Mouse (Mus musculus) hindbrain, embryonic 16.5 days (tissue): Measurements from ENCODE around the gene Rec8. TPM values are rescaled to one million over a fixed set of nuclear protein-coding genes. Genes with fewer than 3 reads are reported as not detected.

Experiments
- ATAC-seq: fragments of 200-750 bp; cut with Nextera tagmentation; 2 replicates; pipeline ENCODE4 v1.8.0; 2017; ENCODE audit warnings: moderate TSS enrichment, moderate library complexity
- H3K27ac ChIP-seq: fragments of 300-500 bp; sonication (generic); 2 replicates; pipeline ENCODE4 v1.5.1; 2014; ENCODE audit warnings: low read depth, mild to moderate bottlenecking, control low read depth, low read length, moderate library complexity
- H3K27me3 ChIP-seq: fragments of 300-500 bp; sonication (generic); replicated peaks from 2 replicates; pipeline ENCODE4 v1.6.1; 2014; ENCODE audit warnings: low read length; ENCODE audit not compliant: control insufficient read depth, insufficient read depth
- H3K36me3 ChIP-seq: fragments of 300-500 bp; sonication (generic); 2 replicates; pipeline ENCODE4 v1.6.1; 2014; ENCODE audit warnings: mild to moderate bottlenecking, low read length, moderate library complexity, mixed read lengths; ENCODE audit not compliant: control insufficient read depth, insufficient read depth
- H3K4me1 ChIP-seq: fragments of 300-500 bp; sonication (generic); 2 replicates; pipeline ENCODE4 v1.6.1; 2014; ENCODE audit warnings: low read depth, low read length; ENCODE audit not compliant: control insufficient read depth, insufficient read depth
- H3K4me2 ChIP-seq: fragments of 300-500 bp; sonication (generic); 2 replicates; pipeline ENCODE4 v1.6.1; 2014; ENCODE audit warnings: mild to moderate bottlenecking, low read length, control low read depth, moderate library complexity
- H3K4me3 ChIP-seq: fragments of 300-500 bp; sonication (generic); 2 replicates; pipeline ENCODE4 v1.5.1; 2014; ENCODE audit warnings: mild to moderate bottlenecking, low read length, control low read depth, moderate library complexity
- H3K9ac ChIP-seq: fragments of 300-500 bp; sonication (generic); 2 replicates; pipeline ENCODE4 v1.6.1; 2014; ENCODE audit warnings: low read depth, mild to moderate bottlenecking, control low read depth, low read length, moderate library complexity
- H3K9me3 ChIP-seq: fragments of 300-500 bp; sonication (generic); 2 replicates; pipeline ENCODE4 v1.6.1; 2014; ENCODE audit warnings: mild to moderate bottlenecking, low read length, moderate library complexity; ENCODE audit not compliant: control insufficient read depth
- WGBS: fragments of 180-500 bp; shearing (Covaris S2); extraction: QIAGEN DNeasy Blood & Tissue Kit; methylation state at CpG from one replicate; pipeline ENCODE4 v1.1.7; 2014; 5-methylcytosine and 5-hydroxymethylcytosine counted together
- polyA plus RNA-seq: library from polyadenylated mRNA; unstranded; fragments of >200 nt; fragmentation: Nextera tagmentation; extraction: Ambion mirVana; gene quantifications from 2 replicates; pipeline ENCODE4 v1.2.1, GENCODE M21; 2015

Rec8 gene
- polyA plus RNA-seq, 1 experiment from 2014 or later: 20.2 TPM

DNA sequence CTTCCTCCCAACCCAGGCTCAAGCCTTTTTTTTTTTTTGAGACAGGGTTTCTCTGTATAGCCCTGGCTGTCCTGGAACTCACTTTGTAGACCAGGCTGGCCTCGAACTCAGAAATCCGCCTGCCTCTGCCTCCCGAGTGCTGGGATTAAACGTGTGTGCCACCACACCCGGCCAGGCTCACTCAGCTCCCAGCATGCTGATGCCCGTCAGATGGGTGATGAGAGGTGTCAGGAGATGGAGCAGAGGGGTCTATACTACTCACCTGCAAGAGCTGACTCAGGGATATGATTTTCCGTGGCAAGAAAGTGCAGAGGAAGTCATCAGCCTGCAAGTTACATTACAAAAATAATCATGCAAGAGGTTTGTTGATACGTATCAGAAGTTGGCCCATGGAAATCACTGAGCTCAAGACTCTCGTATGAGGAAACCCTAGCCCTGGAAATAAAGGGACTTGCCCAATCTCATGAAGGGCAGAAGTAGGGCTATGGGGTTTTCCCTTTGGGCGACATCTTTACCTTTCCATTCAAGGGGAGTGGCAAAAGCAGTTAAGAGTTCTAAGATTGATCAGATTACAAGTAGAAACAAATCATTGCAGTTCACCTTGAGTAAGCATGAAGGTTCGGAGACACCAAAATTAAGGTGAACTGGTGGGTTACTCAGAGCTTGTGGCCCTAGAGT, 27.9 kb upstream of the Rec8 start:
- Histone ChIP-seq H3K4me2 (peak overlapping the region; percentile 83), H3K9ac (peak overlapping the region; percentile 69; the same call in 1 of the 2 replicates), H3K9me3 (no peaks in the 10 kb centered on the region), H3K4me3 (peak overlapping the region; percentile 56), H3K27ac (peak overlapping the region; percentile 94), H3K27me3 (no peaks in the 10 kb centered on the region), H3K36me3 (peaks cover 5% of the 10 kb centered on the region), H3K4me1 (peaks cover 29% of the 10 kb centered on the region)
- 92% methylated on average over 11 of the region's 11 CpGs for WGBS
- no peak for ATAC-seq

DNA sequence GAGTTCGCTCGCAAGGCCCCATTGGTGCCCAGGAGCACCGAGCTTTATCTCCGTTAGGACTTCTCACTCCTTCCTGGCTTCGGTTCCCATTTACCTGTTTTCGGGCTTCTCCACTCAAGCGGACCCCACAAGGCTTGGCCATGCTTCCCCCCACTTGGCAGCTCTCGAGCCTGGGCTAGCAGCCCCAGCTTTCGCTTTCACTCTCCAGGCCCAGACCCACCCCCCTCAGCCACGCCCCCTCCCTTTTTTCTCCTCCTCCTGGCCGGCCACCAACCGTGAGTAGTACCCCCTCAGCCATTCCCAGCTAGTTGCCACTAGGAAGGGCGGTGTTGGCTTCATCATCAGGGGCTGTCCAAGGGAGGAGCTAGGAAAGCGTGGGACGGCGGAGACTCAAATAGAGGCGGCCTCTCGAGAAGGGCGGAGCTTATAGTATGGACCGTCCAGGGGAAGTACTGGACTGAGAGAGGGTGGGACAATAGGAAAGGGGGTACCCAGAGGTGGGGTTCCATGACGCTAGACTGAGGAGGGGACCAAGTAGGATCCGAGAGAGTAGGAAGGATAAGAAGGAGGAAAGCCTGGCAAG, 27.0 kb upstream of the Rec8 start, which contains the start of gene Psme2:
Gene Psme2, minus strand, starts transcription at position 366 of the 583 bp plus-strand sequence.
- H3K4me1 ChIP-seq: peaks cover 26% of the 10 kb centered on the region
- H3K4me2 ChIP-seq: peak within 1 kb of the TSS; percentile 83
- H3K36me3 ChIP-seq: peaks cover 12% of the 10 kb centered on the region
- 0% methylated on average over 22 of the region's 22 CpGs for WGBS
- peak; percentile 96 for ATAC-seq
- peak within 1 kb of the TSS; percentile 56 for H3K4me3 ChIP-seq
- no peaks in the 10 kb centered on the region for H3K27me3 ChIP-seq
- peak within 1 kb of the TSS; percentile 69 for H3K9ac ChIP-seq
- no peaks in the 10 kb centered on the region for H3K9me3 ChIP-seq
- H3K27ac ChIP-seq: peak within 1 kb of the TSS; percentile 94

DNA sequence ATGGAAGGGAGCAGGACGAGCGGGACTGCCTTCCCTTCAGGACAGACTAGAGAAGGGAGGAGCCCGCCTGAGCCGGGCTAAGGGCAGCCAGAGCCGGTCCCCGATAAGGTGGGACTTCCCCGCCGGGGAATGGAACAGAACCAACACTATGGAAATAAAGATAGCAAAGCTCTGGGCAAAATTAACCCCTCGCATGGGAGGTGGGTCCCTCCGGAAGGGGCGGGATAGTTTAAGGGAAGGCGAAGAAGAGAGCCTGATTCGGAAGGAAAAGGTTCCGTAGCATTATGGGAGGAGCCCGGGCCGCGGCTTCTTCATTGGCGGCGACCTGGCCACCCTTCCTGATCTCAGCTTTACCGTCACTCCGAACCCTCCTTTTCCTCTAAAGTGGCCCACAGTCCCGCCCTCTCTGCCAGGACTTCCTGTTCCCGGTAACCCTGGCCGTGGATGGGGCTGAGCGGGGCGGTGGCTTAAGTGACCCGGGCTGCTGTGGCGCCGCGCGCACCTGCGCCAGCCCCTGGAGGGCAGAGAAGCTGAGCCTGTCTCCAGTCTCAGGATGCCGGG, 26.4 kb upstream of the Rec8 start, which contains the start of gene Rnf31:
Gene Rnf31, plus strand, starts transcription at position 378 of the 561 bp plus-strand sequence.
- H3K4me3 ChIP-seq: peak within 1 kb of the TSS; percentile 56
- peak within 1 kb of the TSS; percentile 69 for H3K9ac ChIP-seq
- 0% methylated on average over 33 of the region's 33 CpGs for WGBS
- H3K27me3 ChIP-seq: no peaks in the 10 kb centered on the region
- peaks cover 26% of the 10 kb centered on the region for H3K4me1 ChIP-seq
- peak; percentile 90 for ATAC-seq
- H3K27ac ChIP-seq: peak within 1 kb of the TSS; percentile 94
- H3K36me3 ChIP-seq: peaks cover 17% of the 10 kb centered on the region
- peak within 1 kb of the TSS; percentile 83 for H3K4me2 ChIP-seq
- H3K9me3 ChIP-seq: no peaks in the 10 kb centered on the region

DNA sequence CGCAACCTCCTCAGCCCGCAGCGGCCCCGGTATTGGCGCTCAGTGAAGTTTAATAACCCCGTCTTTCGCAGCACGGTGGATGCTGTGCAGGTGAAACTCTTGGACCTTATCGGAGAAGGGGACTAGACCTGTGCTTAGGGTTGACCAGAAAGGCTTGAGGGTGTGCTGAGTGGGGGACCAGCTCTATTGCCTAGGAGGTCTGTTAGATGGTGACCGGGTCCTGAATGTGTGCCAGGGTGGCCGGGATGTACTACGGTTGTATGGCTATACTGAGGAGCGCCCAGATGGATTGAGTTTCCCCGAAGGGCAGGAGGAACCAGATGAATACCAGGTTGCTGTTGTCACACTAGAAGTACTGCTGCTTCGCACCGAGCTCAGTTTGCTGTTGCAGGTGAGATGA, 25.6 kb upstream of the Rec8 start:
- H3K27ac ChIP-seq: peak overlapping the region; percentile 94
- 9% methylated on average over 16 of the region's 16 CpGs for WGBS
- no peak for ATAC-seq
- peaks cover 22% of the 10 kb centered on the region for H3K36me3 ChIP-seq
- peak overlapping the region; percentile 83 for H3K4me2 ChIP-seq
- H3K4me3 ChIP-seq: peak overlapping the region; percentile 56
- H3K9ac ChIP-seq: peak overlapping the region; percentile 69
- no peaks in the 10 kb centered on the region for H3K9me3 ChIP-seq
- no peaks in the 10 kb centered on the region for H3K27me3 ChIP-seq
- H3K4me1 ChIP-seq: peaks cover 26% of the 10 kb centered on the region

DNA sequence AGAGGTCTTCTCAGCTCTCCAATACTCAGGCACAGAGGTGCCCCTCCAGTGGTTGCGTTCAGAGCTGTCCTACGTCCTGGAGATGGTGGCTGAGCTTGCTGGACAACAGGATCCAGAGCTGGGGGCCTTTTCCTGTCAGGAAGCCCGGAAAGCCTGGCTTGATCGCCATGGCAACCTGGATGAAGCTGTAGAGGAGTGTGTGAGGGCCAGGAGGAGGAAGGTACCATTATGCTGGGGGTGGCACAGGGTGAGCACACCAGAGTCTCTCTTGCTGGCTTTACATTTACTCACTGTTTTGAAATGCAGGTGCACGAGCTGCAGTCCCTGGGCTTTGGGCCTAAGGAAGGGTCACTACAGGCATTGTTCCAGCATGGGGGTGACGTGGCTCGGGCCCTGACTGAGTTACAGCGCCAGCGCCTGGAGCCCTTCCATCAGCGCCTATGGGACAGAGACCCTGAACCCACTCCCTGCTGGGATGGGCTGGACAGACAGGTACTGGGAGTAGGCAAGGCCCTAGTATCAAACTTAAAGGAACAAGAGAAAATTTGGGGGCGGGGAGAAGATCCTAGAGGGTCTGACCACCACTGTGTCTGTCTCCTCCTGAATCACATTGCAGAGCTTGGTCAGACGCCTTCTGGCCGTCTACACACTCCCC, 21.7 kb upstream of the Rec8 start:
- Histone ChIP-seq H3K27me3 (no peaks in the 10 kb centered on the region), H3K4me1 (peaks cover 17% of the 10 kb centered on the region), H3K27ac (no peak overlapping the region), H3K4me3 (no peak overlapping the region), H3K9me3 (no peaks in the 10 kb centered on the region), H3K9ac (no peak overlapping the region), H3K36me3 (peaks cover 38% of the 10 kb centered on the region), H3K4me2 (no peak overlapping the region)
- 69% methylated on average over 13 of the region's 13 CpGs for WGBS
- no peak for ATAC-seq

DNA sequence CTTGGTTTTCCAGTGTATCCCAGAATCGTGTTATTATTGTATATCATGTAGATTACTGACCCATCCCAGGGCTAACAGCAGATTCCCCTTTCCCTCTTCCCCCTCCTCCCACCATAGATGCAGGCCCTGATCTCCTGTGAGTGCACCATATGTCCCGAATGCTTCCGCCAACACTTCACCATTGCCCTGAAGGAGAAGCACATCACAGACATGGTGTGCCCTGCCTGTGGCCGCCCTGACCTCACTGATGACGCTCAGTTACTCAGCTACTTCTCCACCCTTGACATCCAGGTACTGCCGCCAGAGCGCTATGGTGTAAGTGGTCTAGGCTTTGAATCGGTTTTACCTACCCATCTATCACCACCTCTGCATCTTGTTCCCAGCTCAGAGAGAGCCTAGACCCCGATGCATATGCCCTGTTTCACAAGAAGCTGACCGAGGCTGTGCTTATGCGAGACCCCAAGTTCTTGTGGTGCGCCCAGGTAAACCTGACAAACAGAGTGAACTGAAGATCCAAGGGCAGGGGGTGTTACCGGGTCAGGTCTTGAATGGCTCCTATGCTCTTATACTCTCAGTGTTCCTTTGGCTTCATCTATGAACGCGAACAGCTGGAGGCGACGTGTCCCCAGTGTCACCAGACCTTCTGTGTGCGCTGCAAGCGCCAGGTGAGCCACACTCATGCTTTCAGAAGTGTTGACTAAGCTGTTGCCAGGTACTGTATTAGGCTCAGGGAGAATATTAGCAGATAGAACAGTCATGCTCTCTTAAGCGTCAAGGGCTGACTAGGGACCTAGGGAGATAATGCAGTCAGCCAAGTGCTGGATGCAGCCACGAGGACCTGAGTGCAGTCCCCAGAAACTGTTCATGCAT, 19.1 kb upstream of the Rec8 start:
- no peak for ATAC-seq
- no peak overlapping the region for H3K9ac ChIP-seq
- H3K36me3 ChIP-seq: peaks cover 56% of the 10 kb centered on the region
- no peak overlapping the region for H3K27ac ChIP-seq
- no peaks in the 10 kb centered on the region for H3K27me3 ChIP-seq
- H3K4me1 ChIP-seq: peaks cover 1% of the 10 kb centered on the region
- H3K4me2 ChIP-seq: no peak overlapping the region
- no peak overlapping the region for H3K4me3 ChIP-seq
- H3K9me3 ChIP-seq: no peaks in the 10 kb centered on the region
- WGBS: 95% methylated on average over 21 of the region's 21 CpGs

DNA sequence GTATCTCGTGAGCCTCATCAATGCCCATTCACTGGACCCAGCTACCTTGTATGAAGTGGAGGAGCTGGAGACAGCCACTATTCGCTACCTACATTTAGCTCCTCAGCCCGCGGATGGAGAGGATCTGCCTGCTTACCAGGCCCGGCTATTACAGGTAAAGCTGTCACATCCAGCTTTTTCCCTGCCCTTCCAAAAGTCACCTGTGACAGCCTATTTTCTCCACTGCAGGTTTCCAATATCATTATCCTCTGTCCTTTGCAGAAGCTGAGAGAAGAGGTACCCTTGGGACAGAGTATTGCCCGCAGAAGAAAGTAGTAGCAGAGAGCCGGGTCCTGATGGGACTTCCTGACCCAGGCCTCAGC, 14.6 kb upstream of the Rec8 start, which contains the start of gene Irf9:
Gene Irf9, plus strand, starts transcription at position 301 of the 362 bp plus-strand sequence.
- Histone ChIP-seq H3K4me2 (peak within 1 kb of the TSS; percentile 49), H3K27ac (peak within 1 kb of the TSS; percentile 49), H3K36me3 (peaks cover 51% of the 10 kb centered on the region), H3K27me3 (no peaks in the 10 kb centered on the region), H3K9me3 (no peaks in the 10 kb centered on the region), H3K4me3 (peak within 1 kb of the TSS; percentile 35), H3K4me1 (no peaks in the 10 kb centered on the region), H3K9ac (peak within 1 kb of the TSS; percentile 57)
- 92% methylated on average over 7 of the region's 7 CpGs for WGBS
- ATAC-seq: no peak

DNA sequence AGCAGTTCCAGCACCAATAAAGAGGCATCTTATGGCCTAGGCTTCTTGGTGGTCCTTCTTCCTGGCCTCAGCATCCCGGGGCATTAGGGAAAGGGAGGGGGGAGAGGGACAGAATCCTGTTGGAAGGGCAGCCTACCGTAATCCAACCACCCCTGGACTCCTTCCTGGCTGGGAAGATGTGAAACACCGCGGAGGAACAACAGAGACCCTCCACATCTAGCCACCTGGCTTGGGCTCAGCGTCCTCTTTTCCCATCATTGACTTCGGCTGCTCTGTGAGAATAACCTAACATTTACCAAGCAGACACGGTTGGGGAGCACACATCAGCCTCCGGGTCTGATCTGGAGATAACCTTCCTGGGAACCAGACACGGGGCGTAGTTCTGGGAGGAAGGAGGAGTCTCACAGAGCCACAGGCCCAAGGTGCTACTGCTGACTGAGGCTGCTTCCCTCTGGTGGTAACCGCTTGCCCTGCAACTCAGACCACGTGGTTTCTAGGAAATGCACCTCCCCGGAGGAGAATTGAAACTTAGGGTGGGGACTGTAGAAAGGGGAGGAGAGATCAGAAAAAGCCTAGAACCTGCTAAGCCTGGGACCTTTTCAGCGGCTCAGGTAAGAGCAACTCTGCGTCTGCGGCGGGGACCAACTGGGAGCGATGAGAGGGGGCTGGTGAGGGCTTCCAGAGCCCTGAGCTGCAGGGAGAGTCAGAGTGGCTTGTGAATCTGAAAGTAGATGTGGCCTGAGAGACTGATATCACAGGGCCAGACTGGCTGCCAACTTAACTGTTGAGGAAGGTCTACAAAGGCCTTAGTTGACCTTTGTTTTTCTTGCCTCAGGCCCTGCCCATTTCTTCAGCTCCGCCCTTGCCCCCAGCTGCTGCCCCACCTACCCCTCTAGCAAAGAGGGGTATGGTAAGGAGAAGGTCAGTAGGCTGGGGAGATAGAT, 13.9 kb upstream of the Rec8 start:
- H3K27ac ChIP-seq: peak overlapping the region; percentile 49
- no peaks in the 10 kb centered on the region for H3K27me3 ChIP-seq
- peak overlapping the region; percentile 57 for H3K9ac ChIP-seq
- peaks cover 51% of the 10 kb centered on the region for H3K36me3 ChIP-seq
- WGBS: 24% methylated on average over 18 of the region's 19 CpGs
- H3K4me1 ChIP-seq: no peaks in the 10 kb centered on the region
- H3K9me3 ChIP-seq: no peaks in the 10 kb centered on the region
- H3K4me2 ChIP-seq: peak overlapping the region; percentile 49
- peak; percentile 91 for ATAC-seq
- H3K4me3 ChIP-seq: peak overlapping the region; percentile 35
